Mouse (Mus musculus): ENCODE results near the gene Spata5.
A peak's percentile ranks its signal among the peaks of the same experiment; 100 is the strongest.
"Not testable (repeated sequence)": the region's sequence is repeated elsewhere in the genome, so short reads cannot be mapped to it uniquely, and the experiment has no call there.

Gene Spata5

GRCm38 (mm10) chr3:37515485-37515884 is 95.8 kb downstream of the Spata5 start:
- DNase-seq = peak; percentile 6 to 15

DNA sequence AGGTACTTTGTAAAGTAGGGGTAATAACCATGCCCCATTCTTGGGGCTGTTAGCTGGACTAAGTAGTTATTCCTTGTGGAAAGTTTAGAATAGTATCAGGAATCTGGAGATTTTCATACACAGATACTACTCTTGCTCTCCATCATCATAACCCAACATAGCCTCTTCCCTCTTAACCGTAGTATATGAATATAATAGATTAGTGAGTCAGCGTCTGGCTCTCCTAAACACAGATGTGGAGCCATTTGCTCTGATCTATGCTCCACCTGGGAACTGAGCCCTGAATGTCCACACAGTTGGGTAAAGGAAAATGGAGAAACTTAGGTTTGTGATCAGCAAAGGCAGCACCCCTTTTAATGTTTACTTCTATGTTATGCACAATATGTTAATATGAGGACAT is 96.7 kb downstream of the Spata5 start:
- DNase-seq = no peak

- DNase-seq = no peak
Observed at GRCm38 (mm10) chr3:37518611-37519010, 98.9 kb downstream of the Spata5 start.

GRCm38 (mm10) chr3:37520334-37521023 is 100.8 kb downstream of the Spata5 start:
- no peak for DNase-seq

GRCm38 (mm10) chr3:37532079-37532478 is 112.4 kb downstream of the Spata5 start:
- DNase-seq = no peak

- not testable (repeated sequence) for DNase-seq
Observed at GRCm38 (mm10) chr3:37540701-37541100, 121.0 kb downstream of the Spata5 start.

DNA sequence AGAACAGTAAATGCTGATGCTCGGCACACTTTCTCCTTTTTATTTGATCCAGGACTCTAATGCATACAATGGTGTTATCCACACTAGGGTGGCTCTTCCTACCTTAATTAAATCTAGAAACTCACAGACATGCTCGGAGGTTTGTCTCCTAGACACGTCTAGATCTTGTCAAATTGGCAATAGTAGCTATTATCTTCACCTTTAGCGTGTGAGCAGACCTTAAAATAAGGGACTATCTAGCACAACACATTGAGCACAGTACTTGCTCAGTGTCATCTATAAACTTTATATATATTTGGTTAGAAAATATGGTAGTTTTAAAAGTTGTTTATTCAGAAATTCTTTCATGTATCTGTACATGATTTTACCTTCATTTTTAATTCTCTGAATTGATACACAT is 126.7 kb downstream of the Spata5 start:
- no peak for DNase-seq

DNA sequence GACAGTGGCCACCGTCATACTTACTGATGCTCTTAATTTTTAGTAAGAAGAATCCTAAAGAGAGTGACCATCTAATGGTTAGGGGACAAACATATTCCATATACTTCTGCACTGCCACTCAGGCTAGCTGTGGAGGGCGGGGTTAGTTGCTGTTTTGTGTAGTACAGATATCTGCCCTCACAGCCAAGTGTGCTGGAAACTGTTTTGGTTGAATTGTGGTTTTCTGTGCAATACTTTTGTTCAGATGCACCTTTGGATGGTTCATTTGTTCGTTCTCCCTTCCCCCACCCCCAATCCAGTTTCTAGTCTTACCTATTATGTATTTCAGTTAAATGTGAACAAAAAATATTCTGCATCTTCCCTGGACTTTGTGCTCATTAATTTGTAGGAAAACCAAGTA is 130.5 kb downstream of the Spata5 start:
- no peak for DNase-seq

DNA sequence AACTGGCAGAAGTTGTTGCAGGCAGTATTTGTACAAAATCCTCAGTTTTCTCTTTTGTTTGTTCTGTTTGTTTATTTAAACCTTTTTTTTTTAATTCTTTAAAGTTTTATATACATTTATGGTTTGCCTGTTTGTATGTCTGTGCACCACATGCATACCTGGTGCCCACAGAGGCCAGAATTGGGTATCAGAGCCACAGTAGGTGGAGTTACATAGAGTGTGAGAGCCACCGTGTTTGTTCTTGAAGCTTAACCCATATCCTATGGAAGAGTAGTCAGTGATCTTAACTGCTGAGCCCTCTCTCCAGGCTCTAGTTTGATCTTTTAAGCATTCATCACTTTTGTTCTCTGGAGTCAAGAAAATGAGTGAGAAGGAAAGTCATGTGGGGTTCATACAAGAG is 130.9 kb downstream of the Spata5 start:
- DNase-seq = no peak

- DNase-seq = no peak
Observed at GRCm38 (mm10) chr3:37551486-37551885, 131.8 kb downstream of the Spata5 start.

GRCm38 (mm10) chr3:37552244-37552643 is 132.5 kb downstream of the Spata5 start:
- no peak for DNase-seq

GRCm38 (mm10) chr3:37553371-37554033 is 133.8 kb downstream of the Spata5 start:
- no peak for DNase-seq

DNA sequence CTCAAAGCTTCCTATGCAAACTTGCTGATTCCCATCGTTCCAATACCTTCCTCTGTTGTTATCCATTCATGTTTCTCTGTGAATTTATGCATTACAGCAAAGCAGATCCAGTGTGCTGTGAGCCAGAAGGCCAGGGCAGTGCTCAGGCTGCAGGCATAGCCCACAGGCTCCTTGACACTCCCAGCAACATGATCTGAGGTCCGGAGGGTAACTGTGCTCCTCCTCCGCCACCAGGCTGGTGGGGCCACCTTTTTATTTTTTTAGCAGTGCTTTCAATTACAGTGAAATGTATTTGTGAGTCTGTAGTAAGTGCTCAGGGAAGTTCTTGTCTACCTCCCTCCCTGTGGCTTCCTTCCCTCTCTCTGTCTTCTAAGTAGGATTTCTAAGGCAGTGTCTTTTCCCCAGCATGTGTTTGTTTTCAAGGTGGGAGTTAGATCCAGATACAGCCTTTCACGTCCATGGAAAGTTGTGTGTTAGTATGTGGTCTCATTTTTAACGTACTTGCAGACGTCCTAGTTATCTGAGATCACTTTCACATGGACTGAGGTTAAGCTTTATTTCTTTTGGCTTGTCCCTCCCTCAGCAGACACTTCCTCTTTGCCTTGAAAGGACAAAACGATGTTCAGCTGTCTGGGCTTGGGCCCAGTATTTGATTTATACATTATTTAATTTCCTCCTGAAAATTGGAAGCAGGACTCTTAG is 136.9 kb downstream of the Spata5 start:
- no peak for DNase-seq

GRCm38 (mm10) chr3:37557741-37558479 is 138.2 kb downstream of the Spata5 start:
- no peak for DNase-seq

GRCm38 (mm10) chr3:37559339-37559738 is 139.6 kb downstream of the Spata5 start:
- DNase-seq = no peak

GRCm38 (mm10) chr3:37561466-37561865 is 141.8 kb downstream of the Spata5 start:
- no peak for DNase-seq

DNA sequence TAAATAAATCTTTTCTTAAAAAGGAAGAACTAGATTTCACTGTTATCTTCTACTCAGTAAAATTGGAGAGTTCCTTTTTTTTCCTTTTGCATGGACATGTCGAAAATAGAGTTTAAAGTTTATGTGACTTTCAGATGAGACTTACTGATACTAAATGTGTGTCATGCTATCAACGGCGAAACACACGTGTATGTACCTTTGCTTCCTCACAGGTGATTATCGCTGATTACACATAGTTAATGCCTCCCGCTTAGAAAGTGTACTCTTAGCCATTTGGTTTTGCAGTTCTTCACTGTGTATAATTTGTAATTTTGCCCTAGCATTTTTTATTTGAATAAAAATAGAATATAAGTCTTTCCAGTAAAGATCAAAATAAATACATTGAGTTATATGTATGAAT is 146.4 kb downstream of the Spata5 start:
- DNase-seq = no peak

- DNase-seq = no peak
Observed at GRCm38 (mm10) chr3:37567505-37567904, 147.8 kb downstream of the Spata5 start.

GRCm38 (mm10) chr3:37568780-37569179 is 149.1 kb downstream of the Spata5 start:
- DNase-seq = no peak

DNA sequence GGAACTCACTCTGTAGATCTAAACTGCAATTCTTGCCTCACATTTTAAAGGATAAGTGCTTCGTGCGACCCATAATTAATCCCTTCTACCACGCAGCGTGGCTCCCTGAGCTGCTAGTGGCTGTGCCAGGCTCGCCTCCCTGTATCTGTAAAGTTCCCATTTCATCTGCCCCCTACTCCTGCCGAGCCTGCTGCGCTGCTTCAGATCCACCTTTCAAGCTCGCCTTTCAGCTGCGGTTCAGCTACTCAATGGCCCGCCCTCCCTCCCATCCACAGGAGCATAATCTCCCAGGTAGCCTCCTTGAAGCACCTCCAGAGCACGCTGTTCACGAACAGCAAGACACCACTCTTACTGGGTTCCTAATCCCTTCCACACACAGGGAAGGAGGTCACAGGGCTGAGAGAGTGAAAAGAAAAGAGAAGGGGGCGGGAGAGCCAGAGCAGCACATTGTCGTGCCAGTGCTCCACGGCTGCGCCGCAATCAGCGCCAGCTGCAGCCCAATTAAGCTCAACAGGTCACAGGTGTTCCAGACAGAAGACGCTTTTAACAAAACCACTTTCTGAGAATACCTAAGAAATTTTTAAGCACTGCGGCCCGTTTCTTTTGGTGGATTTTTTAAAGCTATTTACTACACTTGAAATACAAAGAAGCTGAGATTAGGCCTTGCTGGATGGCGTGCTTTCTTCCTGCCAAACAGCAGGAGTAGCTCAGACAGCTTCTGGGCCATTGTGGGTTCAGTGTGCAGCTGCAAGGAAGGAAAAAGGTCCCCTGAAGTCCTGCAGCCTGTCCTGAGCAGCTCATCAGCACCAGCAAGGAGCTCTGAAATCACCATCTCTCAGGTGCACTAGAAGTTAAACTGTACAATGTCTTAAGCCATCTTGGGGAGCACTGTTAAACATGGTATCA is 150.2 kb downstream of the Spata5 start:
- DNase-seq = no peak

- DNase-seq = no peak
Observed at GRCm38 (mm10) chr3:37571633-37572032, 151.9 kb downstream of the Spata5 start.

DNA sequence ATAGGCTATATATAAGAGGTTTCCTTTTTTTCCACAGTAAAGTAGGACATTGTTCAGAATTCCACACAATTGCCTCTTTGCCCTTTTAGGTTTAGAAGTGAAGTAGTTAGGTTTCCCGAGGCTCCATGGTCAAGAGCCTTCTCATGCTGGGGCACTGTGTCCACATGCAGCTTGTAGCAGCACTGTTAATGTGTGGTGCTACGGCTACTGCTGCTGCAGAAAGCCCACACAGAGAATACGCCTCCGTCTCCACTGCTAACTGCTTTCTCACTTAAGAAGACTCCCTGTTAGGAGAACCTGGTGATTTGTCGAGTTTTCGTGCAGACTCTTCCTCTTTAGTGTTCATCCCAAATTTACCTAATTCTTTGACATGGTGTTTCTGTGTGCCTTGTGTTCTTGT is 152.4 kb downstream of the Spata5 start:
- DNase-seq = no peak

All from thymus, adult 18-20 months (tissue).